Mouse (Mus musculus): Measurements from ENCODE around the gene Arhgdib.

The Arhgdib gene

GRCm38 (mm10) chr6:136941051-136942021, at the start of gene Arhgdib:
Gene Arhgdib, minus strand, starts transcription at chr6:136941899.
- DNase-seq (ENCODE audit: low read depth): peak; percentile 78

GRCm38 (mm10) chr6:136990557-136990956, 48.9 kb upstream of the Arhgdib start:
- no peak for DNase-seq (ENCODE audit: low read depth)

GRCm38 (mm10) chr6:136989824-136990497, 48.3 kb upstream of the Arhgdib start:
- DNase-seq (ENCODE audit: low read depth): no peak

- no peak for DNase-seq (ENCODE audit: low read depth)
Observed at GRCm38 (mm10) chr6:136988536-136989060, 46.9 kb upstream of the Arhgdib start.

GRCm38 (mm10) chr6:136986718-136987117, 45.0 kb upstream of the Arhgdib start:
- no peak for DNase-seq (ENCODE audit: low read depth)

GRCm38 (mm10) chr6:136986019-136986418, 44.3 kb upstream of the Arhgdib start:
- no peak for DNase-seq (ENCODE audit: low read depth)

- DNase-seq (ENCODE audit: low read depth): peak; percentile 25
Observed at GRCm38 (mm10) chr6:136983201-136983600, 41.5 kb upstream of the Arhgdib start.

GRCm38 (mm10) chr6:136982581-136982980, 40.9 kb upstream of the Arhgdib start:
- DNase-seq (ENCODE audit: low read depth): no peak

- peak; percentile 83 for DNase-seq (ENCODE audit: low read depth)
Observed at GRCm38 (mm10) chr6:136980331-136980746, 38.6 kb upstream of the Arhgdib start.

GRCm38 (mm10) chr6:136979274-136980082, 37.8 kb upstream of the Arhgdib start:
- DNase-seq (ENCODE audit: low read depth): no peak

- DNase-seq (ENCODE audit: low read depth): peak; percentile 83
Observed at GRCm38 (mm10) chr6:136968877-136969276, 27.2 kb upstream of the Arhgdib start.

- DNase-seq (ENCODE audit: low read depth): no peak
Observed at GRCm38 (mm10) chr6:136967466-136967865, 25.8 kb upstream of the Arhgdib start.

- peak; percentile 79 for DNase-seq (ENCODE audit: low read depth)
Observed at GRCm38 (mm10) chr6:136965912-136966311, 24.2 kb upstream of the Arhgdib start.

- peak; percentile 51 for DNase-seq (ENCODE audit: low read depth)
Observed at GRCm38 (mm10) chr6:136964609-136965510, 23.2 kb upstream of the Arhgdib start.

- no peak for DNase-seq (ENCODE audit: low read depth)
Observed at GRCm38 (mm10) chr6:136962957-136963356, 21.3 kb upstream of the Arhgdib start.

- no peak for DNase-seq (ENCODE audit: low read depth)
Observed at GRCm38 (mm10) chr6:136959131-136959530, 17.4 kb upstream of the Arhgdib start.

GRCm38 (mm10) chr6:136957062-136957461, 15.4 kb upstream of the Arhgdib start:
- peak; percentile 69 for DNase-seq (ENCODE audit: low read depth)

GRCm38 (mm10) chr6:136955240-136955639, 13.5 kb upstream of the Arhgdib start:
- no peak for DNase-seq (ENCODE audit: low read depth)

GRCm38 (mm10) chr6:136954715-136955114, 13.0 kb upstream of the Arhgdib start:
- DNase-seq (ENCODE audit: low read depth): no peak

- no peak for DNase-seq (ENCODE audit: low read depth)
Observed at GRCm38 (mm10) chr6:136954192-136954591, 12.5 kb upstream of the Arhgdib start.

GRCm38 (mm10) chr6:136952930-136953329, 11.2 kb upstream of the Arhgdib start:
- no peak for DNase-seq (ENCODE audit: low read depth)
